Mouse (Mus musculus): ENCODE measurements at regions not wholly inside any gene's neighbourhood (a gene's known extent, or its start where the extent isn't known, plus 50 kb on each side); places are given as distances from the start of the nearest gene placed in this dataset.

GRCm38 (mm10) chr8:56733318-56733717 lies 182.4 kb downstream of the Fbxo8 start:
- no peak for TF ChIP-seq USF1 (IDR thresholded peaks at IDR 0.05; ENCODE audit: low read depth)
- no peak for TF ChIP-seq CEBPB (IDR thresholded peaks at IDR 0.05; ENCODE audit: low read depth)
- no peak for TF ChIP-seq CTCF (IDR thresholded peaks at IDR 0.05; ENCODE audit: control insufficient read depth, insufficient read depth, insufficient read length)
- TF ChIP-seq MAX (IDR thresholded peaks at IDR 0.05) = no peak
